Mouse (Mus musculus) liver, embryonic 14.5 days (tissue): ENCODE measurements around the gene Abhd5.

Source experiments
- CTCF ChIP-seq: IDR thresholded peaks from 2 replicates; pipeline ENCODE4 v1.5.1; 2016; ENCODE audit warnings: antibody characterized with exemption, low read depth, control low read depth
- EP300 ChIP-seq: IDR thresholded peaks from 2 replicates; pipeline ENCODE4 v1.6.1; 2016; ENCODE audit warnings: antibody characterized with exemption, low read depth

GRCm38 (mm10) chr9:122305302-122305701 lies 46.1 kb upstream of the Abhd5 start:
- TF ChIP-seq CTCF (no peak), EP300 (no peak)
